Mouse (Mus musculus): Measurements from ENCODE around the gene Zfp945. TPM values are rescaled to one million over a fixed set of nuclear protein-coding genes. Genes with fewer than 3 reads are reported as not detected.
"Not testable (repeated sequence)": the region's sequence is repeated elsewhere in the genome, so short reads cannot be mapped to it uniquely, and the experiment has no call there.

The Zfp945 gene
- 0.88 and 1.7 TPM in 2 replicates for polyA plus RNA-seq (2012; rRNA removed)

DNA sequence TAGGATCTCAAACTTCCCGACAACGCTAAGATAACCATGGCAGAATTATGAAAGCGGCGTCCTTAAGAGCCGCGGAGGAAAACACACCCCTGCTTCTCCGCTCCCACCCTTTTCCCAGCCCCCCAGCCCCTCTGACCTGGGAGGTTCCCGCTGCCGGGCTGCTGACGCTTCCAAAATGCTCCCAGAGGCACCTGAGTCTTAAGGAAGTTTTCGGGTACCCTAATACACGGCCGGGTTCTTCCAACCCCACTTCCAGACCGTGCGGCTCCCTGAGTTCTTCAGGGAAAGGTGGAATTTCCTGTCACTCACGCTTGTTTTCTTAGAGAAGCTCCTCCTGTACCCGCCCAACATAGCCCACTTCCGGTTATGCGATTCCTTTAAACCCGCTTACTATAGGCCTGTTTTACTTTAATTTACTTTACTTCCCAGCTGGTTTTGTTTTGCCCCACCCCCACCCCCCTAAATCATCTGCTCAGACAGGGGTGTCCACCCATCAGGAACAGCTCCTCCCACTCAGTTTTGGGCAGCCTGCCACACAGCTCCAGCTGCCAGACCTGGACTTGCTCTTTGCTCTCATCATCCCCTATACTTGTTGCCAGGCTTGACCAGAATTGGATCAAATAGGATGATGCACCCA, at the start of gene Zfp945:
TSS of gene Zfp945 (minus strand) at position 290 of the 637 bp plus-strand sequence.
- 2% methylated on average over 20 of the region's 20 CpGs for WGBS
- DNase-seq (ENCODE audit: low read depth, low spot score): peak; percentile 69

DNA sequence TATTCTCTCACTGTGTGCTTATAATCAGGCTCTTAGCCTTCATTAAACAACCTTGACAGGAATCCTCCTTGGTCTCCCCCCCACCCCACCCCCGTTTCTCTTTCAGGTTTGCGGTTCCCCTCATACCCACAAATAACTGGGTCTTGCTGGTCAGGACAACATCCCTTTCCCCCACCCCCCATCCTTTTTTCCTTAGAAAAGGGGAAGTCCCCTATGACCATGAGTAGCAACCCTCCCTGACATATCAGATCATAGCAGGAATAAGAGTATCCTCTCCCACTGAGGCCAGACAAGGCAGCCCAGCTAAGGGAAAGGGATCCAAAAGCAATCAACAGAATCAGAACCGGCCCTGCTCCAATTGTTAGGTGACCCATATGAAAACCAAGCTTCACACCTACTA, 21.4 kb upstream of the Zfp945 start:
- 83% methylated on average over 3 of the region's 3 CpGs for WGBS
- no peak for DNase-seq (ENCODE audit: low read depth, low spot score)

DNA sequence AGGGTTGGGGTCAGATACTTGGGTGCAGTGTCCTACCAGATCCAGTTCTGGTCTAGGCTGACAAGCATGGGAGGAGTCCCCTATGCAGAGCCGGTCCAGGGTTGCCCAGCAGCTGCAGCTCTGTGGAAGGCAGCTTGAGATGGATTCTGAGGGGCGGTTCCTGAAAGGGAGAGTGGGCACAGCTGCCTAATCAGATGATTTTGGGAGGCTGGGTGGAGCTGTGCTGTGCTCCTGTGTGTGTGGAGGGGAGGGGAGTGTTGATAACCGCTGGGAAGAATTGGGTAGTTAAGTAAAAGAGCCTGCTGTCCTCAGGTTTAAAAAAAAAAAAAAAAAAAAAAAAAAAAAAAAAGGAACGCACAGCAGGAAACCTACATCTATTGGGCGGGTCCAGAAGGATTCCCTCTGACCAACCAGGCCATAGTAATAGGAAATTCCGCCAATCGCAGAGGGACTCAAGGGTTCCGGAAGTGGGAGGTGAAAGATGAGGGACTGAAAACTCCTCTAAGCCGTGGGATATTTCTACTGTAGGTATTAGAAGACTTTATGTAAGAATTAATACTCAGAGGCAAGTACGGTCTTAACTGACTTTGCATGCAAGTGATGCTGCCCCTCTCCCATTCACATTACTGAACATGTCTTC, 17.2 kb upstream of the Zfp945 start:
- DNase-seq (ENCODE audit: low read depth, low spot score): no peak
- 62% methylated on average over 10 of the region's 10 CpGs for WGBS

DNA sequence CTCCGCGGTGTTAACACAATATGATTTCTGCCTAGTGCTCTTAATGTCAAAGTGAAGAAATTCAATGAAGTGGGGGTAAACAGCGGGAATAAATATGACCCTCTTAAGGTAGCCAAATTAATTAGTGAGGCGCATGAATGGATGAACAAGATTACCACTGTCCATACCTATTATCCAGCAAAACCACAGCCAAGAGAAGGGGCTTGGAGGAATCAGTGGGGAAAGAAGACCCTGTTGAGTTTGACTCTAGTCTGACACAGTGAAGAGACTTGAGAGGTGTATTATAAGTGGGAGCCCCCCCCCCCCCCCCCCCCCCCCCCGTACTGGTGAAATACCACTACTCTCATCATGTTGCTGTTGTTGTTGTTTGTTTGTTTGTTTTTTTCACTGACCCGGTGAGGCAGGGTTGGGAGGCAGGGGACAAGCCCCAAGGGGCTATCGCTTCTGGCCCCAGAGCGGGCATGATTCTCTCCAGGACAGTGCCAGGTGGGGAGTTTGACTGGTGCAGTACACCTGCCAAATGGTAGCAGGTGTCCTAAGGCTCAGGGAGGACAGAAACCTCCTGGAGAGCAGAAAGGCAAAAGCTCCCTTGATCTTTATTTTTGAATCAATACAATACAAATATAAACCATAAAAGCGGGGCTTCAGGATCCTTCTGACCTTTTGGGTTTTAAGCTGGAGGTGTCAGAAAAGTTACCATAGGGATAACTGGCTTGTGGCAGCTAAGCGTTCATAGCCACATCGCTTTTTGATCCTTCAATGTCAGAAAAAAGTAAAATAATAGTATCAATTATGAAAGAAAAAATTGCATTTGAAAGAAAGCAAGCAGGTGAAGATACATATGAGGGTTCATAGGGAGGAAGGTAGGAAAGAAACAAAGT, 10.7 kb upstream of the Zfp945 start:
- 88% methylated on average over 11 of the region's 11 CpGs for WGBS

DNA sequence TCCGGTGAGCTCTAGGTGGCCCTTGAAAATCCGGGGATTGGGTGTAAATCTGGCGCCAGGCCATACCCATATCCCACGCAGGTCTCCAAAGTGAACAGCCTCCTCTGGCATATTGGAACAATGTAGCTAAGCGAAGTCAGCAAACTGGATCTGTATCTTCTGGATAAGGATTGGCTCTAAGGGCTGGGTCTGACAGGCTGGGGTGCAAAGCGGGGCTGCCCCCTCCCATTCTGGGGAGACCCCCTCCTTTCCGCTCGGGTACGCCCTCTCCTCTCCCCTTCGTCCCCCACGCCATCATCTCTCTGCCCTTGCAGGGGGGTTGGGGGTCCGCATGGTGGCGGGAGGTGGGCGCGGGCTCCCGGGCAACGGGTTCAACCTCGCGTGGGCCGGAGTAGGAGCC, 9.4 kb upstream of the Zfp945 start:
- 86% methylated on average over 20 of the region's 20 CpGs for WGBS
- DNase-seq (ENCODE audit: low read depth, low spot score): peak; percentile 14

More for the DNA sequence above, 10.7 kb upstream of the Zfp945 start:
- no peak for DNase-seq (ENCODE audit: low read depth, low spot score)

DNA sequence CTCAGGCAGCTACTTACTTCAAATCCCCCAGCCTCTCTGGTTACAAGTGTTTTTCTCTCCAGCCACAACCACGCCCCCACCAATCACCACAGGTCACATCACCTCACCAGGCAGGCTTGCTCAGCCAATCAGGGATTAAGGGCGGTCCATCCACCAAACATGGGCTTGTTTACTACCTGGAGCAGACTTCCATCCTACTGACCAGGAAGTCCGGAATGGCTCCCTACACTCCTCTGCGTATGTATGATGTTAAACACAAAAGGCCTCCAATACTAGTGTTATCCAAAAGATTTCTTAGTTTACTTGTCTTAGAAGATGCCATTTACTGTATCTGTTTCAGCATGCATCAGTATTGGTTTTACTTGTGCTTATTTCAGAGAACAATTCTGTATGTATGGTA, 8.6 kb upstream of the Zfp945 start:
- WGBS: 92% methylated on average over 4 of the region's 4 CpGs

DNA sequence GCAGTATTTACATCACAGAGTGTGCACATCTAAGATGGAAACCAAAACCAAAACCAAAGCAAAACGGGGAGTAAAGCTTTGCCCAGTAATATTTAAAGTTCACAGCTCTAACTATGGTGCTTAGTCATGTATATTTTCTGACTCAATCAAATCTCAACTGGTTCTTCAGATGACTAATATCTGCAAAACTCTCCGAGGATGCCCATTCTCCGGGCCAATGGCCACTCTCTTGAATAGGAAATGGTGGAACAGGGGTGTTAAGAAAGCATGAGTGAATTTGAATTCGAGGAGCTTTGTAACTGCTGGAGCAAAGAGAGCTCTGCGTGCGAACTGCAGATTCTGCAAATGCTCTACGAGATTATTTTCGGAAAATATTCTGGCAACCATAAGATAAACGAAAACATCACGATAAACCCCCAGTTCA, 501 bp downstream of the Zfp945 start:
- 2% methylated on average over 10 of the region's 10 CpGs for WGBS
- DNase-seq (ENCODE audit: low read depth, low spot score): peak; percentile 22

More for the DNA sequence above, 8.6 kb upstream of the Zfp945 start:
- not testable (repeated sequence) for DNase-seq (ENCODE audit: low read depth, low spot score)

DNA sequence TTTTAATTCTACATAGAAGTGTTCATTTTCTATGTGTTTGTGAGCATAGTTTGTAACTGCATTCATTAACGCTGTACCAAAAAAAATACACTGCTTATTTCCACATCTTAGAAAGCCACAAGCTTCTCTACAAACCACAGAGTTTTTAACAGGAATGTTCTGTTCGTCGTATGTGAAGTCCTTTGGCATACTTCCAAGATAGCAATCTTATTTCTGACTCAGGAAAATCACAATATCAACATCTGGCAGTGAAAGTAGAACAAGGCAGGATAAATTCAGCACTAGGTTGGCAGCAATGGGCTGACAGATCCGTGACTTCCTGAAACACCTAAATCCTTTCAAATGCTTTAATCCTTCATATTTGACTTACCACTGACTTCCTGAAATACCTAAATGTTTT, 45.8 kb downstream of the Zfp945 start:
- 38% methylated on average over 4 of the region's 4 CpGs for WGBS
- no peak for DNase-seq (ENCODE audit: low read depth, low spot score)

DNA sequence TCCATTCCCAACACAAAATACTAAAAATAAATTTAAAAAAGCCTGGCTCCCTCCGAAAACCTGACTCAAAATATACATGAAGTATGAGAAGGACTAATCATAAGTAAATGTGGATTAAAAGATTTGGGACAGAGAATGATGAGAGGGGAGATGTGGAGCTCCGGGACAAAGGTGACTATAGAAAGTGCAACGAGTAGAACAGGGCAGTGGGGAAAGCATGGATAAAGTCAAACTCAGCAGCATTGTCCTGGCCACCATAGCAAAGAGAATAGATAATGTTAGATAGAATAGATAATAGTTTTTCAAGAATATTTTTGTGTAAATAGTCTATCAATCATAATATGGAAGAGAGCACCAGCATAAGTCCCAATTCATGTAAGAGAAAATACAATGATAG, 48.7 kb downstream of the Zfp945 start:
- 53% methylated on average over 3 of the region's 3 CpGs for WGBS
- no peak for DNase-seq (ENCODE audit: low read depth, low spot score)

DNA sequence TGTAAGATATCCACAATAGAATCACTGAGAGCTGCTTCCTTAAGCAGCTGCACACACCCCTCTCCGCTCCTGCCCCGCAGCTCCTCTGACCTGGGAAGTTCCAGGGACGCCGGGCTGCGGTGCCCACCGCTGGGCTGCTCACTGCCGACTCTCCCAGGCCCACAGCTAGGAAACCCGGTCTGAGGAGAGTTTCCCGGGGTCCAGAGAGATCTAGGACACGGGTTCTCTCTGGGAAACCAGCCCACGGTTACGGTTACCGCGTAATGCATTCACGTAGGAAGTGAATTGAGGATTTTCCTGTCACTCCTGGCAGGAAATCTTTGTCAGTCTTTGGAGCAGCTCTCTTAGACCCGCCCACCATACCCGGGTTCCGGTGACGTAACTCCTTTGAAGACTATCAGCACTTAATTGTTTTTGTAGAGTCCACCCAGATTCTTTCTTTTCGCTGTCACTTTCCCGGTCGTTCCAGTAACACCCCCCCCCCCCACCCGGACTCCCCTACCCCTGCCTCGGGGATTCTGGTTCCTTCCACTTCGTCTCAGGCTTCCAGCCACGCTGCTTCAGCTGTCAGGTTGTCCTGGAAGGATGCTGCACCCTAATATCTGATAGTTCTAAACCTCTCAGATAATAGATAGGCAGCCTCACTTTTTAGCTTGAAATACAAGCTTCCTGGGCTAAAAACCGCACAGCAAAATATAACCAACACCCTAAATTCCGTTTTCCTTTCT, 49.3 kb downstream of the Zfp945 start:
- WGBS: 2% methylated on average over 28 of the region's 28 CpGs

DNA sequence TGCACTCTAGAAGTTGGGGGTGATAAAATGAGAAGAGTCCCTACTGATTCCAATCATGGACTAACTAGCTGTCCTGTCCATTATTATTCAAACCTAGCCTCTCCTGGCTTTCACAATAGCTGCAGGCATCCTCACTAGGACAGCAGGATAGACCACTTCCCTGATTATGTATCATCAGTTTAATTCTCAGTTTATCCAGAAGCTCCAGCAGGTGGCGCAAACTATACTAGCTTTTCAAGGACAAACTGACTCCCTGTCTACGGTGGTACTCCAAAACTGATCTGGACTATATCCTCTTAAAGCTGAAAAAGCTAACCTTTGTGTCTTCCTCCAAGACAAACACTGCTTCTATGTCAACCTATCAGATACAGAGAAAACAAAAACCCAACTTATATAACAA, 67.2 kb downstream of the Zfp945 start:
- 61% methylated on average over 2 of the region's 2 CpGs for WGBS
- DNase-seq (ENCODE audit: low read depth, low spot score): no peak

More for the DNA sequence above, 49.3 kb downstream of the Zfp945 start:
- peak; percentile 53 for DNase-seq (ENCODE audit: low read depth, low spot score)

Other genes with a start within 250 kb of the Zfp945 start
- gene Vmn2r113, start 75.8 kb upstream of the Zfp945 start, polyA plus RNA-seq (2012; rRNA removed): not detected in 2 replicates
- gene Vmn2r-ps130, start 194.0 kb upstream of the Zfp945 start, polyA plus RNA-seq (2012; rRNA removed): not detected in 2 replicates

All from large intestine, adult 2 months (tissue).